Mouse (Mus musculus) heart, adult 2 months (tissue): ENCODE results near the gene Rab17.

Experiments
- CTCF ChIP-seq: fragments of 200-600 bp; IDR thresholded peaks from 2 replicates; pipeline ENCODE4 v1.8.1; 2022; ENCODE audit warnings: antibody characterized with exemption, mild to moderate bottlenecking, moderate library complexity
- EP300 ChIP-seq: fragments of 200-500 bp; IDR thresholded peaks from 2 replicates; pipeline ENCODE4 v1.6.1; 2011; ENCODE audit warnings: low read depth, low read length, control low read depth; ENCODE audit not compliant: insufficient read depth
- POLR2A ChIP-seq: fragments of 200-500 bp; IDR thresholded peaks from 2 replicates; pipeline ENCODE4 v1.6.1; 2011; ENCODE audit warnings: mild to moderate bottlenecking, low read depth, low read length, control low read depth; ENCODE audit not compliant: insufficient read depth

DNA sequence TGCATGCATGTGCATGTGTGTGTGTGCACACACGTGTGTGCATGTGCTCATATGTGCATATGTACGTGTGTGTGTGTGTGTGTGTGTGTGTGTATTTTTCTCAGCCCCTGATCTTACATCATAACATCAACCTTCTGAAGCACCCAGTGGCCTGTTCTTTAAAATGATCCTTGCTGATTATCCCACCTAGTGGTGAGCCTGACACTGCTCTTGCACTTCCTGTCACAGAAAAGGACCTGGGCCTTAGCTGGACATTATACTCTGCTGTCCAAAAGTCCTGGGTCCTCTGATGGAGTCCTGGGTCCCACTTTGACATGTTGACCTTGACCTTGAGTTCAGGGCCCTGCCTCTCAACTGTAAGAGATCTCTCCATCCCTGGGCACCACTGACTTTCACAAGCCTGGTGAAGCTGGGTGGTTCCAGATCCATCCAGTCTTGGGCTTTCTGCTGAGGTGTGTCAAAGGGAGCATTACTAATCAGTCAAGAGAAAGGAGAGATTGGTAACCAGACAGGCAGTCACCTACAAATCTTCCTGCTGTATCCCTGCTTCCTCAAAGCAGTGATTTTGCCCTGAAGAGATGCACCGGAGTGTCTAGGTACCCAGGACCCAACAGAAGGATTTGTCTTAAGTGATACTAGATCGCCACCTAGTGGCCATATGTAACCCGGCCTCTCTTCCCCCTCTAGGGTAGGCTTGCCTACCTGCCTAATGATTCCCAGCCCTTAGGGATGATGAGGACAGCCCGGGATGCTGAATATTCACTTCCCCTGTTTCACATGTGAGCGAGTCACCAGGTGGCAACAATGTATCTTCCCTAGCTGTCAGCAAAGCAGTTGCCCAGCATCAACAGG is 13.0 kb downstream of the Rab17 start:
- TF ChIP-seq CTCF (peak; percentile 91), EP300 (peak; percentile 85; the same call in 1 of the 2 replicates), POLR2A (no peak)
